Mouse (Mus musculus): ENCODE results near the gene Zfp119b.

Gene Zfp119b

DNA sequence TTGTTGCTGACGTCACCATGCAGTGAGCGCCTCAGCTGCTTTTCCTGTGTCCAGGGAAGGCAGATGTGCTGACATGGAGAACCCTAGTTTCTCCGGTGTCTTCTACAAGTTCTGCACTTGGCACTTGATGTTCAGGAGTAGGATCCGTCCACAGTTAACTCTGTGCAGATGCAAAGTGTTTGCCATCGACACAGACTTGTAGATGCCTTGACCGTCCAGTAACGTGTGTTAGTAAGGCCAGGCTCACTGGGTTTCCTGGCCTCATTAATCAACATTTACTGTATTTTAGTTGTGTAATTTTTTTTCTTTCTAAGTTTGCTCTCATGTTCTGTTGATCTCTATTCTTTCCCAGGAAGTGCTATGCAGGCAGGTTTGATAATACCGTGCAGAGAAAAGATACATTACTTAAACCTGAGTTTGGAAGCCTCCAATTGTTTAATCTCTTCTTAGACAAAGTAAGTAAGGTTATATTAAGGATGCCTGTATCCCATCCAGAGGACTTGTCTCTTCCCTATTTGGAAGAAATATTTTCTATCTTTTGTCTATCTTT is 56.8 kb downstream of the Zfp119b start:
- peak in 1 of 2 experiments; percentile 37 for DNase-seq (ENCODE audit: low spot score in 2 of 2)

All from right cerebral cortex, adult 2 months (tissue).